Mouse (Mus musculus) forebrain, embryonic 14.5 days (tissue): ENCODE results near the gene Siah1b. TPM values are rescaled to one million over a fixed set of nuclear protein-coding genes. Genes with fewer than 3 reads are reported as not detected.

Experiments
- ATAC-seq: fragments of 200-750 bp; cut with Nextera tagmentation; 2 replicates; pipeline ENCODE4 v1.8.0; 2017; ENCODE audit warnings: mild to moderate bottlenecking, moderate library complexity
- DNase-seq: peaks from one replicate; pipeline ENCODE4 v3.0.0-alpha.2; 2015; ENCODE audit warnings: low spot score
- H3K27ac ChIP-seq: fragments of 300-500 bp; sonication (generic); 2 replicates; pipeline ENCODE4 v1.5.1; 2014; ENCODE audit warnings: low read depth, mild to moderate bottlenecking, control low read depth, low read length, moderate library complexity
- H3K27me3 ChIP-seq: fragments of 300-500 bp; sonication (generic); replicated peaks from 2 replicates; pipeline ENCODE4 v1.6.1; 2014; ENCODE audit warnings: low read length, control low read depth, mixed read lengths; ENCODE audit not compliant: control insufficient read depth, insufficient read depth
- H3K36me3 ChIP-seq: fragments of 300-500 bp; sonication (generic); 2 replicates; pipeline ENCODE4 v1.6.1; 2014; ENCODE audit warnings: low read length, control low read depth; ENCODE audit not compliant: control insufficient read depth, insufficient read depth
- H3K4me1 ChIP-seq: fragments of 300-500 bp; sonication (generic); 2 replicates; pipeline ENCODE4 v1.6.1; 2014; ENCODE audit warnings: antibody characterized with exemption, low read length, control low read depth; ENCODE audit not compliant: control insufficient read depth, insufficient read depth
- H3K4me2 ChIP-seq: fragments of 300-500 bp; sonication (generic); 2 replicates; pipeline ENCODE4 v1.6.1; 2014; ENCODE audit warnings: mild to moderate bottlenecking, control low read depth, low read length
- H3K4me3 ChIP-seq: fragments of 300-500 bp; sonication (generic); 2 replicates; pipeline ENCODE4 v1.5.1; 2014; ENCODE audit warnings: low read depth, low read length, control low read depth
- H3K9ac ChIP-seq: fragments of 300-500 bp; sonication (generic); 2 replicates; pipeline ENCODE4 v1.6.1; 2014; ENCODE audit warnings: mild to moderate bottlenecking, low read length, control low read depth, moderate library complexity
- H3K9me3 ChIP-seq: fragments of 300-500 bp; sonication (generic); replicated peaks from 2 replicates; pipeline ENCODE4 v1.6.1; 2016; ENCODE audit warnings: low read length, control low read depth, mixed read lengths; ENCODE audit not compliant: control insufficient read depth
- WGBS: fragments of 180-500 bp; shearing (Covaris S2); extraction: QIAGEN DNeasy Blood & Tissue Kit; methylation state at CpG from one replicate; pipeline ENCODE4 v1.1.7; 2014; 5-methylcytosine and 5-hydroxymethylcytosine counted together
- polyA plus RNA-seq: library from polyadenylated mRNA; unstranded; fragments of >200 nt; fragmentation: Nextera tagmentation; extraction: Ambion mirVana; gene quantifications from 2 replicates; pipeline ENCODE4 v1.2.1, GENCODE M21; 2014

The Siah1b gene
- polyA plus RNA-seq, 1 experiment from 2014 or later = 27.7 TPM

DNA sequence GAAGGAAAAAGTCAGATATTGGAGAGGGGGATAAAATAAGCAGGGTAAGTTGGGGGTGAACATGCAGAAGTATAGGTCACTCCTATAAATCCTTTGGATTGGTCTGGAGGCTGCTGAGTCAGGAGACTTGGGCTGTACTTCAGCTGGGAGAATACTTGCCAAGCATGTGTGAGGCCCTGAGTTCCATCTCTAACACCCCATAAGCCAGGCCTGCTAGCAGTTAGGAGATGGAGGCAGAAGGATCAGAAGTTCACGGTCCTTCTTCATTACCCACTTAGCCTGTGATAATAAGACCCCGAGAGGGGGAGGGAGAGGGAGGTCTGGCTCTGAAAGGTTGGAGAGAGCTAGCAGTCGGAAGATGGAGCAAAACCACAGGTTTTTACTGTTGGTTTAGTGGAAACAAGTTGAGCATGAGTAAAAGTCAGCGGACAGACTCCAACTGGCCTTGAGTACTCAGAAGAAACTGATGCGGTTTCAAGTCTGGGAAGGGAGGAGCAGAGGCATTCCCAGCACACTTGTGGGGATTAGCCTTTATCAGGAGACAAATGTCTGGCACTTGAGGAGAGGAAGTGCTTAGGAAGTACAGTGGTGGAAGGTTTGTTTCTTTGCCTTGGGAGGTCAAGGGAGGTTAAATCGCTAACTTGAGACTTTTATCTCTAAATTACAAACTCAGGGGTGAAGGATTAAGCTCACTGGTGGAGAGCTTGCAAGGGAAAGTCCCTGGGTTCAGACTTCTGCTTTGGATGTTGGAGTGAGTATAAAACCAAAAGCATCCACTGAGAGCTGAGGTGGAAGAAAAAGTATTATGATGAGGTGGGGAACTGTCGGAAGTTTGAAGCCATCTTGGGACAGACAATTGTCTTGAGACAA, 16.2 kb upstream of the Siah1b start:
- WGBS = 69% methylated on average over 7 of the region's 7 CpGs
- no peak overlapping the region for H3K4me2 ChIP-seq
- H3K27me3 ChIP-seq = no peaks in the 10 kb centered on the region
- H3K4me1 ChIP-seq = no peaks in the 10 kb centered on the region
- H3K9ac ChIP-seq = no peak overlapping the region
- no peaks in the 10 kb centered on the region for H3K9me3 ChIP-seq
- DNase-seq = no peak
- no peaks in the 10 kb centered on the region for H3K36me3 ChIP-seq
- no peak for ATAC-seq
- H3K27ac ChIP-seq = no peak overlapping the region
- no peak overlapping the region for H3K4me3 ChIP-seq

DNA sequence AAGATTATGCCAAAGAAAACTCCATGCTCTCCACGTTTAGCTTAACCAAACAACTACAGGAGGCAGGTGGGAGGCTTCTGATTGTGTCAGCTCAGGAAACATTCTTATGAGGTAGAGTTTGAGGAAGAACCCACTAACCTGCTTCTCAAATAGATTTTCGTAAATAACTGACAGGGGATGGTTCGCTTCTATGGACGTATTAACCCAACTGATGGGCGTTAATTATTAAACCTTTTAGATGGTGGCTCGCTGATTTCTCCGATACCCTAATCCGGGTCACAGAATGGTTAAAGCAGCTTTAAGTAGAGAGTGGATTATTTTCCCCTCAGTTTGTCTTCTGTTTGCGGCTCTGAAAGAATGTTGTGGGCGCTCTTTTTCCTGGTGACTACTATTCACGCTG, 13.6 kb upstream of the Siah1b start:
- H3K4me1 ChIP-seq = no peaks in the 10 kb centered on the region
- no peaks in the 10 kb centered on the region for H3K9me3 ChIP-seq
- H3K36me3 ChIP-seq = no peaks in the 10 kb centered on the region
- H3K4me3 ChIP-seq = no peak overlapping the region
- H3K27ac ChIP-seq = no peak overlapping the region
- 65% methylated on average over 11 of the region's 11 CpGs for WGBS
- no peak overlapping the region for H3K9ac ChIP-seq
- H3K27me3 ChIP-seq = no peaks in the 10 kb centered on the region
- no peak for DNase-seq
- no peak for ATAC-seq
- H3K4me2 ChIP-seq = no peak overlapping the region

DNA sequence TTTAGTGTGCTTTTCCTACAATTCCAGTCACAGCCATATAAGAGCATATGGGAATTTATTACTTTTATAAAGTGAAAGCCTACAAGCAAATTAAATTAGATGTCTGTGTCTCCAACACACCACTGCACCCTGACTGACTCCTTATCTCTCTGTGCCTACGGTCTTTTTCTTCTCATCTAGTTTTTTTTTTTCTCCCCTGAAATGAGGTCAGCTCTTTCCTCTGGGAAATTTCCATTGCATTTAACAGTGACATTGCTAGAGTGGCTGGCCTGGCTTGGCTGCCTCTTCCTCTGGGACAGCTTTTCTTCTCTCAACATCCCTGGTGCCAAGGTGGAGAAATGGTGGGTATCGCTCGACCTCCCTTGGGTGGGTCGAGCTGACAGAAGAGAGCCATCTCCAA, 12.3 kb upstream of the Siah1b start, which contains the start of gene Cltrn:
TSS of gene Cltrn (plus strand) at position 249 of the 400 bp plus-strand sequence.
- no peak within 1 kb of the TSS for H3K27ac ChIP-seq
- WGBS = 93% methylated on average over 4 of the region's 4 CpGs

DNA sequence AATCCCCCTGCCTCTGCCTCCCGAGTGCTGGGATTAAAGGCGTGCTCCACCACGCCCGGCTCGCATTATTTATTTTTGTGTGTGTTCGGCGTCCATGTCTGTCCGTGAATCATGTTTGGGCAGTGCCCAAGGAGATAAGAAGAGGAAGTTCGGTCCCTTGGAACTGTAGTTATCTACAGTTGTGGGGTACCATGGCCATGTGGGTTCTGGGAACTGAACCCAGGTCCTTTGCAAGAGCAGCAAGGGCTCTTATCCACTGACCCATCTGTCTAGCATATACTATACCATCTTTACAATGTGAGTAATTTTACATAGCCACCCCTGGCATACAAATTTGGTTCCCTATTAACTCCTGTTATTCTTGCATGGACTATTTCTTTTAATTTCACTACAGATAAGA, 5.7 kb upstream of the Siah1b start:
- Histone ChIP-seq H3K27me3 (no peaks in the 10 kb centered on the region), H3K4me3 (no peak overlapping the region), H3K9me3 (no peaks in the 10 kb centered on the region), H3K9ac (no peak overlapping the region), H3K4me1 (no peaks in the 10 kb centered on the region), H3K4me2 (no peak overlapping the region), H3K36me3 (no peaks in the 10 kb centered on the region), H3K27ac (no peak overlapping the region)
- ATAC-seq = no peak
- DNase-seq = no peak
- 88% methylated on average over 9 of the region's 9 CpGs for WGBS

More for the DNA sequence above, 12.3 kb upstream of the Siah1b start, which contains the start of gene Cltrn:
- H3K9me3 ChIP-seq = no peaks in the 10 kb centered on the region
- ATAC-seq = no peak
- H3K4me1 ChIP-seq = no peaks in the 10 kb centered on the region
- no peak within 1 kb of the TSS for H3K4me2 ChIP-seq
- no peaks in the 10 kb centered on the region for H3K27me3 ChIP-seq
- no peak within 1 kb of the TSS for H3K9ac ChIP-seq
- no peaks in the 10 kb centered on the region for H3K36me3 ChIP-seq
- no peak for DNase-seq
- no peak within 1 kb of the TSS for H3K4me3 ChIP-seq

DNA sequence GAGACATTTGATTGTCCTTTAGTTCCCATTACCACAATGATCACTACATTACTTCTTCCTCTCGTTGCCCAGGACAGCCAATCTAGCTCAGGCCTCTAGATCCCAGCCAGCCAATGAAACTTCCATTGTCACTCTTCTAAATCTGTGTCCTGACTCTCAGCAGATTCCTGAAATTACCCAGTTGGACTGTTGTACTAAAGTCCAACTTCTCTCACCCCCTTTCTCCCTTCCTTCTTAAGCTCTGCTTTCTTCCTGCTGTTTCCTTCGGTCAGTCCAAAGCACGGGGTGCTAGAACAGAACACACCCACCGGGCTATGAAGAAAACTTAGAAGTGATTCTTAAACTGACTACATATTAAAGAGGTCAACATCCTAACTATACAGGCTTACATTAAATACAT, 7.3 kb downstream of the Siah1b start:
- 71% methylated on average over 4 of the region's 4 CpGs for whole genome bisulfite sequencing
- no peaks in the 10 kb centered on the region for H3K27me3 ChIP-seq
- H3K36me3 ChIP-seq = no peaks in the 10 kb centered on the region
- no peak overlapping the region for H3K27ac ChIP-seq
- no peaks in the 10 kb centered on the region for H3K9me3 ChIP-seq
- DNase-seq (no peak), ATAC-seq (no peak)
- H3K4me2 ChIP-seq = no peak overlapping the region
- no peak overlapping the region for H3K9ac ChIP-seq
- H3K4me1 ChIP-seq = no peaks in the 10 kb centered on the region
- no peak overlapping the region for H3K4me3 ChIP-seq

DNA sequence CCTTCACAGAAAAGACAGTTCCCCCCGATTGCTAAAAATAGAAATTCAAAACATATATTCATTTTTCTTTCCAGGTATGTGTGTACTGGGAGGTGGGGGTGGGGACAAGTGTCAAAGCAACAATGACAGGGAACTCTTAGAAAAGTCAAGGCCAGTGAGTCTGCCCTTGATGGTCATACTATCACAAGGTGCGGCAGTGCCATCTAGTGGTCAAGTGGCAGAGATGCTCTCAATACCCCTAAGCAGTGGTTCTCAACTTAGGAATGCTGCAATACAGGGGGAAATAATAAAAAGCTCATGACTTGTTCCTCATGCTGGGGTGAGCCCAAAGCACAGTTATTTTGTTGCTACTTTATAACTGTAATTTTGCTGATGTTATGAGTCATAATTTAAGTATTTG, 10.1 kb downstream of the Siah1b start:
- no peak overlapping the region for H3K4me3 ChIP-seq
- DNase-seq (peak; percentile 82), ATAC-seq (peak; percentile 76)
- no peak overlapping the region for H3K9ac ChIP-seq
- H3K9me3 ChIP-seq = no peaks in the 10 kb centered on the region
- H3K4me1 ChIP-seq = no peaks in the 10 kb centered on the region
- H3K36me3 ChIP-seq = no peaks in the 10 kb centered on the region
- no peak overlapping the region for H3K4me2 ChIP-seq
- 23% methylated on average over 2 of the region's 2 CpGs for WGBS
- no peak overlapping the region for H3K27ac ChIP-seq
- H3K27me3 ChIP-seq = no peaks in the 10 kb centered on the region

DNA sequence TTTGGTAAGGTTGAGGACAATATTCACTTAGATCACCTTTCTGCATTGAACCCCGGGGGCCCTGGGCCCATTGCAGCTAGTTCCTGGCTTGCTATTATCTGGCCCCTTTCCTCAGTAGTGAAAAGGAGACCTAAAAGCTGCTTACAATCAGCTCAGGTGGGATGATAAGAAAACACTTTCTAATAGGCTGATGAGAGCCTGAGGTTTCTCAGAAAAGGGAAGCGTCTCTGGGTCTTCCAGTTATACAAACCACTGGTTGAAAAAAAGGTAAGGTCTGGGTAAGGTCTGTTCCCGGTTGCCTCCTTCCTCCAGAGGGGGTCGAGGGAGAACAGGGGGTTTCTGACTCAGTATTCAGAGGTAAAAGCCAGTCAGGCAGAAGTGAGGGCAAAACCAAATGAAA, 17.2 kb downstream of the Siah1b start:
- 76% methylated on average over 4 of the region's 4 CpGs for WGBS
- H3K36me3 ChIP-seq = no peaks in the 10 kb centered on the region

DNA sequence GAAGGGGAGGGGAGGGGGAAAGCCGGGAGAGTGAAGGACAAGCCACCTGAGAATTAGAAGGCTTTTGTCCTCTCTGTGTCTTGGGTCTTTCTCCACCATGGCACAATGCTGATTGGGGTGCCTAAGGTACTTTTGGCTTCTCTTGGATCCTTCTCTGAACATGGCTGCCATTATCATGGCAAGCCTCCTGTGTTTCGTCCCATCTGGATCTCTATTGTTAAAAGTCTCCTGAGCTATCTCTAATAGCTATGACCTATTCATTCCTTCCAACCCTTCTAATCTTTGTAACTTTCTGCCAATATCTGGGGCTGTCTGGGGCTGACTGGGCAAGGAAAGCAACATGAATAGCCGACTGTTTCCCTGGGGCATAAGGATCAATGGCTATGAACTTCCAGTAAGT, 17.8 kb downstream of the Siah1b start:
- H3K9me3 ChIP-seq = no peaks in the 10 kb centered on the region
- no peak overlapping the region for H3K27ac ChIP-seq

More for the DNA sequence above, 17.2 kb downstream of the Siah1b start:
- no peak overlapping the region for H3K9ac ChIP-seq
- no peak overlapping the region for H3K27ac ChIP-seq
- H3K4me3 ChIP-seq = no peak overlapping the region
- no peaks in the 10 kb centered on the region for H3K27me3 ChIP-seq
- H3K9me3 ChIP-seq = no peaks in the 10 kb centered on the region
- DNase-seq (no peak), ATAC-seq (no peak)
- no peak overlapping the region for H3K4me2 ChIP-seq
- no peaks in the 10 kb centered on the region for H3K4me1 ChIP-seq

DNA sequence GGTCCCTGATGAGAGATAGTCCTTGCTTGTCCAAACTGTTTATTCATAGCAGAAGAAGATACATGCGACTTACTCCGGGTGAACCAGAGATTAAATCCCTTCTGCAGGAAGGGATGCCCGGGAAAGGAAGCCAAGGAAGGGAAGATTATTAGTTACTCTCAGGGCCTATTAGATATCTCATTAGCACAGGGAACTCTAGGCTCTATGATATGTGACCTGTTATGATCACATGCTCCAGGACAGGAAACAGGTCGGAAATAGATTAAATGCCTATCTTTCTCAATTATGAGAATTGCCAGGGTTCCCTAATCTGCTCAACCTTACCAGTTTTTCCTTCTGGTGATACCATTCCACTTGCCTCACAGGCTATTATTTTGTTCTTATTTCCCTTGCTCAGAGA, 20.6 kb downstream of the Siah1b start:
- H3K4me3 ChIP-seq = no peak overlapping the region
- no peak overlapping the region for H3K4me2 ChIP-seq
- H3K27ac ChIP-seq = no peak overlapping the region
- no peak for ATAC-seq
- H3K36me3 ChIP-seq = no peaks in the 10 kb centered on the region
- DNase-seq = no peak
- WGBS = 94% methylated on average over 4 of the region's 4 CpGs
- no peaks in the 10 kb centered on the region for H3K27me3 ChIP-seq
- H3K9ac ChIP-seq = no peak overlapping the region
- no peaks in the 10 kb centered on the region for H3K9me3 ChIP-seq
- H3K4me1 ChIP-seq = no peaks in the 10 kb centered on the region

More for the DNA sequence above, 17.8 kb downstream of the Siah1b start:
- no peaks in the 10 kb centered on the region for H3K27me3 ChIP-seq
- no peaks in the 10 kb centered on the region for H3K36me3 ChIP-seq
- H3K4me2 ChIP-seq = no peak overlapping the region
- ATAC-seq (no peak), DNase-seq (no peak)
- no peak overlapping the region for H3K9ac ChIP-seq
- WGBS = 87% methylated on average over 3 of the region's 3 CpGs
- H3K4me3 ChIP-seq = no peak overlapping the region
- no peaks in the 10 kb centered on the region for H3K4me1 ChIP-seq
